Mouse (Mus musculus): ENCODE results near the gene Cfap20. TPM values are rescaled to one million over a fixed set of nuclear protein-coding genes. Genes with fewer than 3 reads are reported as not detected.

The Cfap20 gene
- polyA plus RNA-seq, 1 experiment from 2014 or later = 145 TPM

- Histone ChIP-seq H3K4me2 (replicated peaks; ENCODE audit: low read depth, low read length) (no peak overlapping the region), H3K4me1 (ENCODE audit: insufficient read depth, low read length) (no peaks in the 10 kb centered on the region), H3K27ac (ENCODE audit: low read length) (no peak overlapping the region), H3K9ac (replicated peaks; ENCODE audit: low read length) (no peak overlapping the region), H3K9me3 (ENCODE audit: low read length) (no peaks in the 10 kb centered on the region), H3K27me3 (ENCODE audit: insufficient read depth, low read length) (no peaks in the 10 kb centered on the region), H3K4me3 (ENCODE audit: low read length) (no peak overlapping the region), H3K36me3 (ENCODE audit: insufficient read depth, low read length) (no peaks in the 10 kb centered on the region)
- ATAC-seq (ENCODE audit: low FRiP score, low TSS enrichment) = no peak
- WGBS = 90% methylated on average over 2 of the region's 2 CpGs
These were observed 4.8 kb upstream of the Cfap20 start for GRCm38 (mm10) chr8:95439421-95439820.

GRCm38 (mm10) chr8:95437341-95437992 is 2.8 kb upstream of the Cfap20 start:
- Histone ChIP-seq H3K4me1 (ENCODE audit: insufficient read depth, low read length) (peaks cover 14% of the 10 kb centered on the region), H3K9me3 (ENCODE audit: low read length) (no peaks in the 10 kb centered on the region), H3K27ac (ENCODE audit: low read length) (no peak overlapping the region), H3K36me3 (ENCODE audit: insufficient read depth, low read length) (no peaks in the 10 kb centered on the region), H3K4me2 (replicated peaks; ENCODE audit: low read depth, low read length) (no peak overlapping the region), H3K27me3 (ENCODE audit: insufficient read depth, low read length) (no peaks in the 10 kb centered on the region), H3K4me3 (ENCODE audit: low read length) (no peak overlapping the region), H3K9ac (replicated peaks; ENCODE audit: low read length) (no peak overlapping the region)
- ATAC-seq (ENCODE audit: low FRiP score, low TSS enrichment) = no peak
- WGBS = 62% methylated on average over 5 of the region's 5 CpGs

GRCm38 (mm10) chr8:95435930-95436329 is 1.3 kb upstream of the Cfap20 start:
- Histone ChIP-seq H3K4me1 (ENCODE audit: insufficient read depth, low read length) (peaks cover 19% of the 10 kb centered on the region), H3K36me3 (ENCODE audit: insufficient read depth, low read length) (no peaks in the 10 kb centered on the region), H3K9me3 (ENCODE audit: low read length) (no peaks in the 10 kb centered on the region), H3K9ac (replicated peaks; ENCODE audit: low read length) (no peak overlapping the region), H3K4me3 (ENCODE audit: low read length) (no peak overlapping the region), H3K27me3 (ENCODE audit: insufficient read depth, low read length) (no peaks in the 10 kb centered on the region), H3K4me2 (replicated peaks; ENCODE audit: low read depth, low read length) (no peak overlapping the region), H3K27ac (ENCODE audit: low read length) (no peak overlapping the region)
- ATAC-seq (ENCODE audit: low FRiP score, low TSS enrichment) = no peak
- 80% methylated on average over 3 of the region's 3 CpGs for WGBS

GRCm38 (mm10) chr8:95435471-95435870 is 802 bp upstream of the Cfap20 start:
- Histone ChIP-seq H3K4me2 (replicated peaks; ENCODE audit: low read depth, low read length) (peak overlapping the region; percentile 50; the same call in 1 of the 2 replicates), H3K27ac (ENCODE audit: low read length) (no peak overlapping the region), H3K36me3 (ENCODE audit: insufficient read depth, low read length) (no peaks in the 10 kb centered on the region), H3K4me1 (ENCODE audit: insufficient read depth, low read length) (peaks cover 19% of the 10 kb centered on the region), H3K4me3 (ENCODE audit: low read length) (peak overlapping the region; percentile 77; the same call in 1 of the 2 replicates), H3K9me3 (ENCODE audit: low read length) (no peaks in the 10 kb centered on the region), H3K9ac (replicated peaks; ENCODE audit: low read length) (no peak overlapping the region), H3K27me3 (ENCODE audit: insufficient read depth, low read length) (no peaks in the 10 kb centered on the region)
- WGBS = 89% methylated on average over 9 of the region's 9 CpGs
- no peak for ATAC-seq (ENCODE audit: low FRiP score, low TSS enrichment)

GRCm38 (mm10) chr8:95434233-95434632 is 436 bp downstream of the Cfap20 start:
- no peaks in the 10 kb centered on the region for H3K27me3 ChIP-seq (ENCODE audit: insufficient read depth, low read length)
- ATAC-seq (ENCODE audit: low FRiP score, low TSS enrichment) = peak; percentile 48
- peak overlapping the region; percentile 69 for H3K4me2 ChIP-seq (replicated peaks; ENCODE audit: low read depth, low read length)
- H3K9ac ChIP-seq (replicated peaks; ENCODE audit: low read length) = peak overlapping the region; percentile 80
- H3K9me3 ChIP-seq (ENCODE audit: low read length) = no peaks in the 10 kb centered on the region
- no peaks in the 10 kb centered on the region for H3K36me3 ChIP-seq (ENCODE audit: insufficient read depth, low read length)
- H3K4me1 ChIP-seq (ENCODE audit: insufficient read depth, low read length) = peaks cover 31% of the 10 kb centered on the region
- H3K4me3 ChIP-seq (ENCODE audit: low read length) = peak overlapping the region; percentile 77
- WGBS = 1% methylated on average over 25 of the region's 25 CpGs
- H3K27ac ChIP-seq (ENCODE audit: low read length) = peak overlapping the region; percentile 85

- no peak overlapping the region for H3K27ac ChIP-seq (ENCODE audit: low read length)
- H3K27me3 ChIP-seq (ENCODE audit: insufficient read depth, low read length) = no peaks in the 10 kb centered on the region
- no peaks in the 10 kb centered on the region for H3K9me3 ChIP-seq (ENCODE audit: low read length)
- peaks cover 37% of the 10 kb centered on the region for H3K4me1 ChIP-seq (ENCODE audit: insufficient read depth, low read length)
- no peaks in the 10 kb centered on the region for H3K36me3 ChIP-seq (ENCODE audit: insufficient read depth, low read length)
- WGBS = 60% methylated on average over 4 of the region's 4 CpGs
- peak overlapping the region; percentile 80 for H3K9ac ChIP-seq (replicated peaks; ENCODE audit: low read length)
- peak overlapping the region; percentile 69 for H3K4me2 ChIP-seq (replicated peaks; ENCODE audit: low read depth, low read length)
- H3K4me3 ChIP-seq (ENCODE audit: low read length) = peak overlapping the region; percentile 77
- ATAC-seq (ENCODE audit: low FRiP score, low TSS enrichment) = no peak
These were observed 1.5 kb downstream of the Cfap20 start for GRCm38 (mm10) chr8:95433124-95433523.

GRCm38 (mm10) chr8:95432471-95432870 is 2.2 kb downstream of the Cfap20 start:
- WGBS = 73% methylated on average over 3 of the region's 3 CpGs

GRCm38 (mm10) chr8:95429945-95430344 is 4.7 kb downstream of the Cfap20 start:
- Histone ChIP-seq H3K36me3 (ENCODE audit: insufficient read depth, low read length) (no peaks in the 10 kb centered on the region), H3K4me2 (replicated peaks; ENCODE audit: low read depth, low read length) (0 out of 2 replicates have a peak overlapping the region, but pooled peaks have one; percentile 2), H3K4me1 (ENCODE audit: insufficient read depth, low read length) (peaks cover 53% of the 10 kb centered on the region), H3K27me3 (ENCODE audit: insufficient read depth, low read length) (no peaks in the 10 kb centered on the region), H3K9ac (replicated peaks; ENCODE audit: low read length) (peak overlapping the region; percentile 24), H3K9me3 (ENCODE audit: low read length) (no peaks in the 10 kb centered on the region), H3K4me3 (ENCODE audit: low read length) (no peak overlapping the region), H3K27ac (ENCODE audit: low read length) (peak overlapping the region; percentile 5; the same call in 1 of the 2 replicates)
- WGBS = 23% methylated on average over 3 of the region's 3 CpGs
- no peak for ATAC-seq (ENCODE audit: low FRiP score, low TSS enrichment)

More at GRCm38 (mm10) chr8:95432471-95432870, 2.2 kb downstream of the Cfap20 start:
- H3K9me3 ChIP-seq (ENCODE audit: low read length) = no peaks in the 10 kb centered on the region
- peaks cover 43% of the 10 kb centered on the region for H3K4me1 ChIP-seq (ENCODE audit: insufficient read depth, low read length)
- H3K36me3 ChIP-seq (ENCODE audit: insufficient read depth, low read length) = no peaks in the 10 kb centered on the region
- no peak overlapping the region for H3K9ac ChIP-seq (replicated peaks; ENCODE audit: low read length)
- ATAC-seq (ENCODE audit: low FRiP score, low TSS enrichment) = no peak
- H3K27me3 ChIP-seq (ENCODE audit: insufficient read depth, low read length) = no peaks in the 10 kb centered on the region
- no peak overlapping the region for H3K27ac ChIP-seq (ENCODE audit: low read length)
- no peak overlapping the region for H3K4me3 ChIP-seq (ENCODE audit: low read length)
- H3K4me2 ChIP-seq (replicated peaks; ENCODE audit: low read depth, low read length) = peak overlapping the region; percentile 69; the same call in 1 of the 2 replicates

GRCm38 (mm10) chr8:95427594-95428535 is 6.8 kb downstream of the Cfap20 start:
- no peaks in the 10 kb centered on the region for H3K27me3 ChIP-seq (ENCODE audit: insufficient read depth, low read length)
- 0 out of 2 replicates have a peak overlapping the region, but pooled peaks have one; percentile 4 for H3K4me3 ChIP-seq (ENCODE audit: low read length)
- H3K36me3 ChIP-seq (ENCODE audit: insufficient read depth, low read length) = peaks cover 2% of the 10 kb centered on the region
- no peaks in the 10 kb centered on the region for H3K9me3 ChIP-seq (ENCODE audit: low read length)
- ATAC-seq (ENCODE audit: low FRiP score, low TSS enrichment) = peak; percentile 39
- H3K4me2 ChIP-seq (replicated peaks; ENCODE audit: low read depth, low read length) = peak overlapping the region; percentile 39
- peaks cover 43% of the 10 kb centered on the region for H3K4me1 ChIP-seq (ENCODE audit: insufficient read depth, low read length)
- 0 out of 2 replicates have a peak overlapping the region, but pooled peaks have one; percentile 35 for H3K9ac ChIP-seq (replicated peaks; ENCODE audit: low read length)
- WGBS = 23% methylated on average over 12 of the region's 12 CpGs
- peak overlapping the region; percentile 82 for H3K27ac ChIP-seq (ENCODE audit: low read length)
